ENCODE assay signal across 27 mouse cellular contexts in the genomic region with DNA sequence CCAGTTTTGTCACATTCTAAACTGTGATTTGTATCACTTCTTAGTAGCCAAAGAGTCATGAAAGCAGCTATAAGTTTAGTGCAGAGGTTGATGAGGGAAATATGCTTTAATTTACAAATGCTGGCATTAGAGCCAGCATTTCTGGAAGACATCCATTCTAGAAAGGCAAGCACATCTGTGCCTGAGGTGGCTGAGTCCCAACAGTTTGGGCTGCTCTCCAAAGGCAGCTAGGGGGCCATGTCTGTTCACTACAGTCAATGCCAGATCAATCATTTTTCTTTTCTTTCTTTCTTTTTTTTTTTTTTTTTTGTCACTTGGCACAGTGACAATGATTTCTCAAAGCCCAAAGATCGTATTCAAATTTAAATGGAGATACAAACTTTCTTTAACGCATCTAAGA.
"Had no signal": no experiment of that assay in that cellular context is flagged by ENCODE, and none has a peak within 500 bp of the region (broad histone marks: within the 10 kb centered on the region; RNA-seq: fewer than 3 reads in every experiment).

No protein-coding gene starts in this region.

- H3K27me3 ChIP-seq: heart, embryonic 12.5 days; hindbrain, embryonic 12.5 days; intestine, embryonic 15.5 days; limb, embryonic 13.5 days; liver, embryonic 13.5 days; liver, embryonic 15.5 days had no signal

- H3K9ac ChIP-seq: heart, embryonic 12.5 days; hindbrain, embryonic 12.5 days; hindbrain, embryonic 14.5 days; intestine, embryonic 15.5 days; limb, embryonic 13.5 days; liver, embryonic 13.5 days; liver, embryonic 15.5 days; liver, postnatal 0 days had no signal

- H3K36me3 ChIP-seq: heart, embryonic 10.5 days; heart, embryonic 12.5 days; hindbrain, embryonic 10.5 days; hindbrain, embryonic 12.5 days; intestine, embryonic 15.5 days; limb, embryonic 13.5 days; liver, embryonic 13.5 days; liver, embryonic 15.5 days had no signal

- DNase-seq: gastrocnemius, adult 2 months; gastrocnemius, postnatal 10 days; gastrocnemius, postnatal 25 days; heart, adult 18-20 months; heart, postnatal 10 days; heart, postnatal 4 days; kidney, adult 18-20 months; kidney, adult 8-10 months; kidney, postnatal 10 days; kidney, postnatal 25 days; kidney, postnatal 4 days; liver; liver, embryonic 13.5 days; liver, postnatal 0 days had no signal

- ATAC-seq: hindbrain, embryonic 16.5 days; inflammation-experienced regulatory T-cells, adult 6 months; intestine, embryonic 15.5 days; intestine, postnatal 0 days; liver, postnatal 0 days had no signal

- H3K9me3 ChIP-seq: heart, embryonic 10.5 days; heart, embryonic 12.5 days; hindbrain, embryonic 10.5 days; hindbrain, embryonic 12.5 days; intestine, embryonic 15.5 days; limb, embryonic 13.5 days; liver, embryonic 13.5 days; liver, embryonic 15.5 days had no signal

- H3K27ac ChIP-seq: gastrocnemius, adult 2 months; heart, embryonic 10.5 days; hindbrain, embryonic 10.5 days; hindbrain, embryonic 12.5 days; hindbrain, embryonic 14.5 days; intestine, embryonic 15.5 days; layer of hippocampus, adult 2 months; limb, embryonic 13.5 days; liver, embryonic 13.5 days; liver, embryonic 15.5 days had no signal

- H3K4me1 ChIP-seq: heart, embryonic 10.5 days; heart, embryonic 12.5 days; hindbrain, embryonic 10.5 days; hindbrain, embryonic 12.5 days; intestine, embryonic 15.5 days; limb, embryonic 13.5 days; liver, embryonic 13.5 days; liver, embryonic 15.5 days had no signal

- H3K4me2 ChIP-seq: heart, embryonic 12.5 days; hindbrain, embryonic 12.5 days; hindbrain, embryonic 14.5 days; intestine, embryonic 15.5 days; limb, embryonic 13.5 days; liver, embryonic 11.5 days; liver, embryonic 13.5 days; liver, embryonic 15.5 days had no signal

- H3K4me3 ChIP-seq: gastrocnemius, adult 2 months; heart, embryonic 10.5 days; heart, embryonic 12.5 days; hindbrain, embryonic 10.5 days; hindbrain, embryonic 12.5 days; intestine, embryonic 15.5 days; layer of hippocampus, adult 2 months; limb, embryonic 13.5 days; liver, embryonic 13.5 days; liver, embryonic 15.5 days had no signal
